Mouse (Mus musculus) CH12.LX (cell line): Measurements from ENCODE around the gene Klra8. TPM values are rescaled to one million over a fixed set of nuclear protein-coding genes. Genes with fewer than 3 reads are reported as not detected.
"Not testable (repeated sequence)": the region's sequence is repeated elsewhere in the genome, so short reads cannot be mapped to it uniquely, and the experiment has no call there.

Source experiments
- DNase-seq: peaks from one replicate; pipeline ENCODE4 v3.0.0-alpha.2; 2013; ENCODE audit errors: extremely low read depth
- H3K27ac ChIP-seq: 2 replicates; pipeline ENCODE4 v1.5.1; 2012; ENCODE audit warnings: low read depth, mild to moderate bottlenecking, control low read depth, moderate library complexity; ENCODE audit not compliant: insufficient read depth
- H3K27me3 ChIP-seq: replicated peaks from 2 replicates; pipeline ENCODE3; 2012; ENCODE audit warnings: inconsistent platforms
- H3K36me3 ChIP-seq, 2 experiments: replicated peaks in 1 of 2; 2 replicates each; pipeline versions ENCODE3 to v1.6.1; 2012; ENCODE audit warnings: inconsistent platforms in 1 of 2, low read length in 1 of 2, mild to moderate bottlenecking in 1 of 2, mixed read lengths in 1 of 2, moderate library complexity in 1 of 2; ENCODE audit not compliant: control insufficient read depth in 1 of 2, insufficient read depth in 1 of 2
- H3K4me1 ChIP-seq, 2 experiments: 2 replicates each; pipeline ENCODE4 v1.6.1; 2012; ENCODE audit warnings: inconsistent platforms in 1 of 2, moderate library complexity in 1 of 2; ENCODE audit not compliant: insufficient read depth in 2 of 2, control insufficient read depth in 1 of 2
- H3K4me2 ChIP-seq: 2 replicates; pipeline ENCODE4 v1.6.1; 2012; ENCODE audit warnings: low read depth, mild to moderate bottlenecking, control low read depth; ENCODE audit not compliant: poor library complexity, insufficient read depth, severe bottlenecking
- H3K4me3 ChIP-seq, 3 experiments: fragments of 150-350 bp in 1 of 3; sonication (generic) in 1 of 3; replicated peaks in 1 of 3; 2 replicates each; pipeline versions ENCODE3 to v1.5.1; 2011 to 2012; ENCODE audit warnings: low read depth in 2 of 3, low read length in 2 of 3, mild to moderate bottlenecking in 2 of 3, moderate library complexity in 2 of 3, control low read depth in 1 of 3, improper control_type of control experiment in 1 of 3, inconsistent platforms in 1 of 3, mixed read lengths in 1 of 3; ENCODE audit not compliant: poor library complexity in 1 of 3
- H3K79me2 ChIP-seq: replicated peaks from 2 replicates; pipeline ENCODE4 v1.6.1; 2012; ENCODE audit warnings: mild to moderate bottlenecking, moderate library complexity; ENCODE audit not compliant: control insufficient read depth, poor library complexity, insufficient read depth, severe bottlenecking; ENCODE audit errors: extremely low read depth
- H3K9ac ChIP-seq: 2 replicates; pipeline ENCODE4 v1.6.1; 2012; ENCODE audit warnings: low read depth, mild to moderate bottlenecking, control low read depth, moderate library complexity; ENCODE audit not compliant: insufficient read depth
- H3K9me3 ChIP-seq: replicated peaks from 2 replicates; pipeline ENCODE3; 2012; ENCODE audit warnings: low read length, inconsistent platforms, mixed read lengths
- CHD1 ChIP-seq: IDR thresholded peaks from 2 replicates; pipeline ENCODE4 v1.6.1; 2012; ENCODE audit warnings: low read depth, low read length, improper control_type of control experiment, inconsistent platforms
- ELF1 ChIP-seq: IDR thresholded peaks from 2 replicates; pipeline ENCODE4 v1.6.1; 2014; ENCODE audit warnings: low read depth, mild to moderate bottlenecking, inconsistent platforms, low read length, improper control_type of control experiment
- IRF4 ChIP-seq: IDR thresholded peaks from 2 replicates; pipeline ENCODE4 v1.6.1; 2014; ENCODE audit warnings: low read depth, mild to moderate bottlenecking, inconsistent platforms, low read length, improper control_type of control experiment
- JUN ChIP-seq: IDR thresholded peaks from 2 replicates; pipeline ENCODE4 v1.6.1; 2011; ENCODE audit warnings: low read depth, mild to moderate bottlenecking, low read length, improper control_type of control experiment, moderate library complexity; ENCODE audit not compliant: insufficient read depth
- JUND ChIP-seq: conservative IDR thresholded peaks from 2 replicates; pipeline ENCODE4 v1.6.1; 2011; ENCODE audit warnings: low read depth, low read length, improper control_type of control experiment
- MAFK ChIP-seq: IDR thresholded peaks from 2 replicates; pipeline ENCODE4 v1.6.1; 2011; ENCODE audit warnings: low read length, improper control_type of control experiment; ENCODE audit not compliant: insufficient replicate concordance
- MXI1 ChIP-seq: IDR thresholded peaks from 2 replicates; pipeline ENCODE4 v1.6.1; 2011; ENCODE audit warnings: mild to moderate bottlenecking, low read depth, low read length, improper control_type of control experiment
- MYC ChIP-seq: IDR thresholded peaks from 2 replicates; pipeline ENCODE4 v1.6.1; 2011; ENCODE audit warnings: low read depth, mild to moderate bottlenecking, improper control_type of control experiment, low read length
- NRF1 ChIP-seq: IDR thresholded peaks from 2 replicates; pipeline ENCODE4 v1.6.1; 2014; ENCODE audit warnings: low read depth, mild to moderate bottlenecking, inconsistent platforms, low read length, improper control_type of control experiment, moderate library complexity
- POLR2A ChIP-seq: IDR thresholded peaks from 2 replicates; pipeline ENCODE4 v1.6.1; 2011; ENCODE audit warnings: low read depth, mild to moderate bottlenecking, improper control_type of control experiment, low read length
- RAD21 ChIP-seq: IDR thresholded peaks from 2 replicates; pipeline ENCODE4 v1.6.1; 2011; ENCODE audit warnings: low read depth, mild to moderate bottlenecking, low read length, improper control_type of control experiment, moderate library complexity
- SMC3 ChIP-seq: IDR thresholded peaks from 2 replicates; pipeline ENCODE4 v1.6.1; 2011; ENCODE audit warnings: low read depth, low read length, improper control_type of control experiment
- USF1 ChIP-seq: IDR thresholded peaks from 2 replicates; pipeline ENCODE4 v1.6.1; 2014; ENCODE audit warnings: low read depth, mild to moderate bottlenecking, inconsistent platforms, low read length, improper control_type of control experiment
- USF2 ChIP-seq: conservative IDR thresholded peaks from 2 replicates; pipeline ENCODE4 v1.6.1; 2011; ENCODE audit warnings: low read depth, low read length, improper control_type of control experiment
- ZNF384 ChIP-seq: IDR thresholded peaks from 2 replicates; pipeline ENCODE4 v1.6.1; 2012; ENCODE audit warnings: low read depth, low read length, improper control_type of control experiment, inconsistent platforms
- dilution Hi-C: fragments of 300-500 bp; cut with MboI; formaldehyde crosslinking; loops from 2 replicates; pipeline ENCODE4 v1.14.3; 2020; ENCODE audit warnings: low sequenced_read_pairs; ENCODE audit not compliant: extremely low pct_unique_long_range_greater_than_20kb, extremely low pct_ligation_motif_present
- in situ Hi-C: fragments of 300-500 bp; cut with MboI; formaldehyde crosslinking; loops from 3 replicates; pipeline ENCODE4 v1.14.3; 2019; ENCODE audit warnings: low sequenced_read_pairs, low pct_ligation_motif_present, low pct_unique_long_range_greater_than_20kb, mixed read lengths
- polyA plus RNA-seq: library from polyadenylated mRNA; unstranded; fragments of >175 nt; gene quantifications from 2 replicates; pipeline ENCODE4 v1.2.1, GENCODE M21; 2012; ENCODE audit warnings: low read depth; ENCODE audit not compliant: insufficient read length
- total RNA-seq, 2 experiments: library from RNA; depleted of rRNA; stranded (reverse); fragments of 300-350 nt in 1 of 2; fragments of >200 nt in 1 of 2; gene quantifications; 2 replicates each; pipeline ENCODE4 v1.2.3; 2012 to 2014

Gene Klra8
- total and polyA plus RNA-seq, 3 experiments = not detected

- H3K27ac ChIP-seq = no peak overlapping the region
- no peak overlapping the region for H3K4me2 ChIP-seq
- H3K9ac ChIP-seq = no peak overlapping the region
- no peaks in the 10 kb centered on the region for H3K27me3 ChIP-seq
- no peaks in the 10 kb centered on the region for H3K79me2 ChIP-seq
- dilution Hi-C loops = no loop called here
- H3K4me3 ChIP-seq = no peak overlapping the region
- TF ChIP-seq USF2 (no peak), USF1 (no peak), MAFK (no peak), JUN (no peak), IRF4 (no peak), NRF1 (no peak), JUND (no peak), ZNF384 (no peak), MXI1 (no peak), ELF1 (no peak), CHD1 (no peak), POLR2A (no peak), RAD21 (no peak), MYC (no peak), SMC3 (no peak)
- TF ChIP-seq, all 38 proteins: peak for 0
- Histone ChIP-seq H3K36me3 (no peaks in the 10 kb centered on the region), H3K9me3 (no peaks in the 10 kb centered on the region), H3K4me1 (no peaks in the 10 kb centered on the region)
- peak; percentile 36 for DNase-seq
- in situ Hi-C loops = no loop called here
These were observed 37.3 kb downstream of the Klra8 start for GRCm38 (mm10) chr6:130092336-130092948.

GRCm38 (mm10) chr6:130067171-130067570, 62.5 kb downstream of the Klra8 start, which contains the start of gene Klra4:
TSS of gene Klra4 (minus strand) at chr6:130067271.
- H3K27ac ChIP-seq, H3K36me3 ChIP-seq, H3K4me2 ChIP-seq, H3K79me2 ChIP-seq, H3K9ac ChIP-seq, DNase-seq, H3K27me3 ChIP-seq, H3K4me1 ChIP-seq, in situ Hi-C loops, dilution Hi-C loops, H3K4me3 ChIP-seq, H3K9me3 ChIP-seq: not testable (repeated sequence)

Other genes starting within 250 kb of the Klra8 start
- not detected in 2 replicates for gene Klra5, start 212.2 kb downstream of the Klra8 start, total RNA-seq (2012; rRNA removed)
- not detected in 2 replicates for gene Klra5, start 212.2 kb downstream of the Klra8 start, total RNA-seq (2014; rRNA removed)
- gene Klra5, start 212.2 kb downstream of the Klra8 start, polyA plus RNA-seq = not detected in 2 replicates
- gene Klra6, start 102.9 kb downstream of the Klra8 start, total RNA-seq (2012; rRNA removed) = not detected in 2 replicates
- gene Klra6, start 102.9 kb downstream of the Klra8 start, total RNA-seq (2014; rRNA removed) = not detected in 2 replicates
- not detected in 2 replicates for gene Klra6, start 102.9 kb downstream of the Klra8 start, polyA plus RNA-seq
- gene Klra4, start 62.6 kb downstream of the Klra8 start, total RNA-seq (2012; rRNA removed) = not detected in 2 replicates
- not detected in 2 replicates for gene Klra4, start 62.6 kb downstream of the Klra8 start, total RNA-seq (2014; rRNA removed)
- not detected in 2 replicates for gene Klra4, start 62.6 kb downstream of the Klra8 start, polyA plus RNA-seq
- gene Klra9, start 63.2 kb upstream of the Klra8 start, total RNA-seq (2012; rRNA removed) = not detected in 2 replicates
- not detected in 2 replicates for gene Klra9, start 63.2 kb upstream of the Klra8 start, total RNA-seq (2014; rRNA removed)
- gene Klra9, start 63.2 kb upstream of the Klra8 start, polyA plus RNA-seq = not detected in 2 replicates
- not detected in 2 replicates for gene Klra7, start 103.4 kb upstream of the Klra8 start, total RNA-seq (2012; rRNA removed)
- gene Klra7, start 103.4 kb upstream of the Klra8 start, total RNA-seq (2014; rRNA removed) = not detected in 2 replicates
- gene Klra7, start 103.4 kb upstream of the Klra8 start, polyA plus RNA-seq = not detected in 2 replicates
- gene Klra10, start 152.0 kb upstream of the Klra8 start, total RNA-seq (2012; rRNA removed) = not detected in 2 replicates
- not detected in 2 replicates for gene Klra10, start 152.0 kb upstream of the Klra8 start, total RNA-seq (2014; rRNA removed)
- not detected in 2 replicates for gene Klra10, start 152.0 kb upstream of the Klra8 start, polyA plus RNA-seq
- not detected in 2 replicates for gene Klra3, start 207.7 kb upstream of the Klra8 start, total RNA-seq (2012; rRNA removed)
- not detected in 2 replicates for gene Klra3, start 207.7 kb upstream of the Klra8 start, total RNA-seq (2014; rRNA removed)
- not detected in 2 replicates for gene Klra3, start 207.7 kb upstream of the Klra8 start, polyA plus RNA-seq